Mouse (Mus musculus) myocyte (in vitro differentiated cells): ENCODE data around the gene Ramac. TPM values are rescaled to one million over a fixed set of nuclear protein-coding genes. Genes with fewer than 3 reads are reported as not detected.

Experiments
- H3K27me3 ChIP-seq: one replicate; pipeline ENCODE4 v1.6.1; 2011; ENCODE audit not compliant: control insufficient read depth, insufficient read depth, insufficient read length
- H3K36me3 ChIP-seq: one replicate; pipeline ENCODE4 v1.6.1; 2011; ENCODE audit not compliant: control insufficient read depth, insufficient read depth
- H3K4me2 ChIP-seq: one replicate; pipeline ENCODE4 v1.6.1; 2011; ENCODE audit warnings: low read depth, control low read depth
- H3K4me3 ChIP-seq: one replicate; pipeline ENCODE4 v1.5.1; 2011; ENCODE audit warnings: mild to moderate bottlenecking, control low read depth, moderate library complexity
- H3K79me2 ChIP-seq: one replicate; pipeline ENCODE4 v1.6.1; 2011; ENCODE audit not compliant: control insufficient read depth, insufficient read depth
- H3ac ChIP-seq: one replicate; pipeline ENCODE4 v1.6.1; 2011; ENCODE audit not compliant: control insufficient read depth, insufficient read length
- CEBPB ChIP-seq: IDR thresholded peaks from 2 replicates; pipeline ENCODE4 v1.6.1; 2011; ENCODE audit warnings: mild to moderate bottlenecking, moderate library complexity; ENCODE audit not compliant: poor library complexity, insufficient read depth, severe bottlenecking
- E2F4 ChIP-seq: IDR thresholded peaks from one replicate; pipeline ENCODE4 v1.6.1; 2011; ENCODE audit warnings: mild to moderate bottlenecking, control low read depth, moderate library complexity; ENCODE audit not compliant: insufficient read depth
- MAX ChIP-seq: IDR thresholded peaks from one replicate; pipeline ENCODE4 v1.6.1; 2011; ENCODE audit warnings: low read depth, mild to moderate bottlenecking, control low read depth
- MYOD1 ChIP-seq, 3 experiments: IDR thresholded peaks; one replicate each; pipeline ENCODE4 v1.6.1; 2011; ENCODE audit warnings: control low read depth in 2 of 3, low read depth in 2 of 3, mild to moderate bottlenecking in 2 of 3, moderate library complexity in 1 of 3; ENCODE audit not compliant: insufficient read length in 2 of 3, control insufficient read depth in 1 of 3
- MYOG ChIP-seq, 3 experiments: IDR thresholded peaks; one replicate each; pipeline ENCODE4 v1.6.1; 2011; ENCODE audit warnings: control low read depth in 2 of 3, low read depth in 2 of 3, mild to moderate bottlenecking in 2 of 3; ENCODE audit not compliant: insufficient read length in 2 of 3, control insufficient read depth in 1 of 3, insufficient read depth in 1 of 3
- POLR2A ChIP-seq: IDR thresholded peaks from one replicate; pipeline ENCODE4 v1.6.1; 2011; ENCODE audit warnings: low read depth, mild to moderate bottlenecking, control low read depth, moderate library complexity; ENCODE audit not compliant: insufficient read length
- POLR2AphosphoS2 ChIP-seq: IDR thresholded peaks from one replicate; pipeline ENCODE4 v1.6.1; 2011; ENCODE audit warnings: low read depth, control low read depth; ENCODE audit not compliant: insufficient read length
- REST ChIP-seq: IDR thresholded peaks from one replicate; pipeline ENCODE4 v1.6.1; 2011; ENCODE audit warnings: mild to moderate bottlenecking, control low read depth, moderate library complexity; ENCODE audit not compliant: insufficient read depth, insufficient read length
- SRF ChIP-seq: IDR thresholded peaks from one replicate; pipeline ENCODE4 v1.6.1; 2011; ENCODE audit warnings: low read depth; ENCODE audit not compliant: control insufficient read depth, insufficient read length
- TCF12 ChIP-seq: IDR thresholded peaks from one replicate; pipeline ENCODE4 v1.6.1; 2011; ENCODE audit warnings: mild to moderate bottlenecking, control low read depth; ENCODE audit not compliant: poor library complexity, insufficient read depth, severe bottlenecking
- TCF3 ChIP-seq: IDR thresholded peaks from one replicate; pipeline ENCODE4 v1.6.1; 2011; ENCODE audit warnings: low read depth, control low read depth; ENCODE audit not compliant: insufficient read length
- USF1 ChIP-seq: IDR thresholded peaks from one replicate; pipeline ENCODE4 v1.6.1; 2011; ENCODE audit warnings: low read depth, mild to moderate bottlenecking, control low read depth, moderate library complexity
- polyA plus RNA-seq: library from polyadenylated mRNA; unstranded; fragments of >200 nt; fragmentation: generic; extraction: Trizol; gene quantifications from one replicate; pipeline ENCODE4 v1.2.1, GENCODE M21; 2012; ENCODE audit warnings: missing spikeins

Ramac gene
- polyA plus RNA-seq, result 15.6 TPM

DNA sequence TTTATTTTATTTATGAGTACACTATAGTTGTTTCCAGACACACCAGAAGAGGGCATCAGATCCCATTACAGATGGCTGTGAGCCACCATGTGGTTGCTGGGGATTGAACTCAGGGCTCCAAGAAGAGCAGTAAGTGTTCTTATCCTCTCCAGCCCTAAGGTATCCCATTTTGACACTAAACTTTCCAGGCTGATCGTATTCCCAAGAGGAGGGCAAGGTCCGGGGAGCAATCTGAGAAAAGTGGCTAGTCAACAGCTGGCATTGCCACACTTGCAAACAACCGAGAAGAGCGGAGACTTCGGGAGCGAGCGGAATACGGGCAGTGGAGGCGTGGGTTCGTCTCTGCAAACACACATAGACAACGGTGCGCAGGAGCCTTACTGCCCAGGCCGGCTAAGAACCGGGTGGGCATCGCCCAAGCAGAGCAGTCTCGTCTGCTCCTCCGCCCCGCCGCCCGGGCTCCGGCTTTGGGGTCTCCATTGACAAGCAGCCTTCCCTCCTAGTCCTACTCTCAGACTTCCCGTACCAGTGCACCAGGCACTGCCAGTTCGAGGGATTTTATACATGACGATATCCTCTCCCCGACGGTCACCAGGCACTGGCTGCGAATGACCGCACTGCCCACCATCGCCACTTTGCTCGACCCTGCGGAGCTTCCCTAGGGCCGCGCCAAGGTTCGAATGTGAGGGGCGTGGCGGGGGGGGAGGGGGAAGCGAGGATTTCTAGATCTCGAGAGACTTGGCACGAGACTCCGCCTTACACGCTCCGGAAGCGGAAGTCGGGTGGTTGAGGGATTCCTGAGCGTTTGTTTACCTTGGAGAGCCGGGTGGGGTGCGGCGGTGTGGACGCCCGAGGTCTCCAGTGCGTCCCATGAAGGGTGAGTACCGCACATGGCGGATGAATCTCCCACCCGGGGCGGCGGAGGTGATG lies at the start of gene Ramac:
Gene Ramac, plus strand, starts transcription at position 746 of the 930 bp plus-strand sequence.
- Histone ChIP-seq H3K27me3 (no peaks in the 10 kb centered on the region), H3K4me3 (peak within 1 kb of the TSS; percentile 82), H3K4me2 (peak within 1 kb of the TSS; percentile 80), H3K36me3 (no peaks in the 10 kb centered on the region), H3ac (peak within 1 kb of the TSS; percentile 21), H3K79me2 (peaks cover 42% of the 10 kb centered on the region)
- TF ChIP-seq USF1 (no peak), MAX (no peak), REST (no peak), E2F4 (peak; percentile 88), MYOG (IDR thresholded peaks at IDR 0.05; ENCODE audit: control insufficient read depth in 1 of 3, insufficient read depth in 1 of 3, insufficient read length in 2 of 3, low read depth in 2 of 3) (peak in 1 of 3 experiments; percentile 17), TCF3 (no peak), POLR2A (peak; percentile 65), MYOD1 (IDR thresholded peaks at IDR 0.05; ENCODE audit: control insufficient read depth in 1 of 3, insufficient read length in 2 of 3, low read depth in 2 of 3) (no peak), TCF12 (no peak), POLR2AphosphoS2 (peak; percentile 57)

DNA sequence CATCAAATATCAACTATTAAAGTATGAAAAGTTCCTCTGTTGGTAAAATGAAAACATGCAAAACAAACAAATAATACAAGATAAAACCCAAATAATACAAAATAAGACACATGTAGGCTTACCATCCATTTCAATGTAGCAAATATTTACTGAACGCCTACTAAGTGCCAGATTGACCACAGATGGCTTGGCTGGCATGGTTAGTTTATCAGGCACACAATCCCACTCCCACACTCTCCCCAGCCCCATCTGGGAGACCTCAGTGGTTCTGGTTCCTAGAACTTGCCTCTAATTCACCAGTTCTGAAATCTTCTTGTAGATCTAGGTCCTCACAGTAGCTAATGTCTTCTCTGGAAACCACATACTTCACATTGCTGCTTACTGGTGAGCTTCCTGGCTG lies 44.1 kb upstream of the Ramac start:
- no peaks in the 10 kb centered on the region for H3K79me2 ChIP-seq
- no peak for TF ChIP-seq MYOD1 (IDR thresholded peaks at IDR 0.05; ENCODE audit: control insufficient read depth in 1 of 3, insufficient read length in 2 of 3, low read depth in 2 of 3)
- no peak for TF ChIP-seq MAX
- no peak for TF ChIP-seq SRF
- TF ChIP-seq POLR2A, result no peak
- no peak for TF ChIP-seq REST
- TF ChIP-seq MYOG (IDR thresholded peaks at IDR 0.05; ENCODE audit: control insufficient read depth in 1 of 3, insufficient read depth in 1 of 3, insufficient read length in 2 of 3, low read depth in 2 of 3), result no peak
- TF ChIP-seq TCF12, result no peak
- no peak for TF ChIP-seq E2F4
- TF ChIP-seq POLR2AphosphoS2, result no peak
- no peak for TF ChIP-seq USF1
- TF ChIP-seq CEBPB, result no peak
- TF ChIP-seq TCF3, result no peak
- H3K4me3 ChIP-seq, result no peak overlapping the region
- no peak overlapping the region for H3K4me2 ChIP-seq
- H3K27me3 ChIP-seq, result peaks cover 11% of the 10 kb centered on the region
- H3K36me3 ChIP-seq, result no peaks in the 10 kb centered on the region
- no peak overlapping the region for H3ac ChIP-seq

DNA sequence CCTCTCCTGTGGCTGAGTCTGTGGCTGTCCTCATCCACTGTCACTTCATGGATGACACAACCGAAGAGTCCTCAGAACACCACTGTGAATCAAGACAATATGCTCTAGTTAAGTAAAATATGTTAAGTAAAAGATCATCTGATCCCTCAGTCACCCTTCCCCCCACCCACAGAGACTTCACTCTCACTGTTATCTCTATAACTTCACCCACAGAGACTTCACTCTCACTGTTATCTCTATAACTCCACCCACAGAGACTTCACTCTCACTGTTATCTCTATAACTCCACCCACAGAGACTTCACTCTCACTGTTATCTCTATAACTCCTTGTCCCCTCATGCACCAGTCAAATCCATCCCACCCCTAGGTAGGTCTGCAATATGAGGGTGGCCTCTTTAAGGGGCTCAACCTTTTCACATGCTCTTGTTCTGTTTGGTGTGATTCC lies 43.5 kb upstream of the Ramac start:
- Histone ChIP-seq H3K4me3 (no peak overlapping the region), H3K27me3 (peaks cover 11% of the 10 kb centered on the region), H3K4me2 (no peak overlapping the region), H3ac (no peak overlapping the region), H3K79me2 (no peaks in the 10 kb centered on the region), H3K36me3 (no peaks in the 10 kb centered on the region)
- no peak for TF ChIP-seq E2F4
- no peak for TF ChIP-seq TCF12
- TF ChIP-seq MAX, result no peak
- TF ChIP-seq MYOG (IDR thresholded peaks at IDR 0.05; ENCODE audit: control insufficient read depth in 1 of 3, insufficient read depth in 1 of 3, insufficient read length in 2 of 3, low read depth in 2 of 3), result no peak
- no peak for TF ChIP-seq REST
- no peak for TF ChIP-seq CEBPB
- no peak for TF ChIP-seq SRF
- no peak for TF ChIP-seq POLR2A
- TF ChIP-seq USF1, result no peak
- TF ChIP-seq TCF3, result no peak
- TF ChIP-seq POLR2AphosphoS2, result no peak
- TF ChIP-seq MYOD1 (IDR thresholded peaks at IDR 0.05; ENCODE audit: control insufficient read depth in 1 of 3, insufficient read length in 2 of 3, low read depth in 2 of 3), result no peak

DNA sequence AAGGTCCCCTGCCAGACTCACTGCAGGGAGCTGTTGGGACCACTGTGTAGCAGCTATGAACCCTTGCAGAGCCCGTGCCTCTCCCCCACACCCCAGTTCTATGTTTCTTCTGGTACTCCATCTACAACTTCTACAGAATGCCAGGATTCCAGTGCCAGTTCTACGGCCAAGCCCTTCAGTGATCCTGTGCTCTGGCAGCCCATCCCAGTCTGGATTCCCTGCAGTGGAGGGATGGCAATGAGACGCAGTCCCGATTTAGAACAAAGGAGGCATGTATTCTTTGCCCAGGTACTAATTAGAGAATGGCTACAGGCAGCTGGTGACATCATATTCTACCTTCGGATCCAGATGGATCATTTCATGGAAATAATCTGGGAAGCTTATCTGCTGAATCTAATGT lies 41.5 kb upstream of the Ramac start:
- Histone ChIP-seq H3K36me3 (no peaks in the 10 kb centered on the region), H3ac (no peak overlapping the region), H3K4me3 (no peak overlapping the region), H3K79me2 (no peaks in the 10 kb centered on the region), H3K27me3 (peaks cover 5% of the 10 kb centered on the region), H3K4me2 (no peak overlapping the region)
- TF ChIP-seq MYOG (IDR thresholded peaks at IDR 0.05; ENCODE audit: control insufficient read depth in 1 of 3, insufficient read depth in 1 of 3, insufficient read length in 2 of 3, low read depth in 2 of 3) (no peak), TCF3 (no peak), MAX (no peak)

GRCm38 (mm10) chr7:81723851-81724250 lies 38.9 kb upstream of the Ramac start:
- Histone ChIP-seq H3K79me2 (no peaks in the 10 kb centered on the region), H3K27me3 (no peaks in the 10 kb centered on the region), H3ac (no peak overlapping the region), H3K4me2 (no peak overlapping the region), H3K36me3 (no peaks in the 10 kb centered on the region), H3K4me3 (no peak overlapping the region)
- TF ChIP-seq MAX (no peak), MYOG (IDR thresholded peaks at IDR 0.05; ENCODE audit: control insufficient read depth in 1 of 3, insufficient read depth in 1 of 3, insufficient read length in 2 of 3, low read depth in 2 of 3) (no peak), REST (no peak), POLR2AphosphoS2 (no peak), TCF12 (no peak), MYOD1 (IDR thresholded peaks at IDR 0.05; ENCODE audit: control insufficient read depth in 1 of 3, insufficient read length in 2 of 3, low read depth in 2 of 3) (no peak)
